Mouse (Mus musculus) C2C12 (cell line): ENCODE data around the gene Hoxb8.

Source experiments
- CEBPB ChIP-seq: IDR thresholded peaks from one replicate; pipeline ENCODE4 v1.6.1; 2011; ENCODE audit warnings: low read depth, mild to moderate bottlenecking, control low read depth, moderate library complexity
- CTCF ChIP-seq: IDR thresholded peaks from one replicate; pipeline ENCODE4 v1.5.1; 2011; ENCODE audit not compliant: control insufficient read depth, insufficient read depth, insufficient read length
- MYOD1 ChIP-seq: IDR thresholded peaks from one replicate; pipeline ENCODE4 v1.6.1; 2011; ENCODE audit warnings: low read depth; ENCODE audit not compliant: control insufficient read depth, insufficient read length
- MYOG ChIP-seq: IDR thresholded peaks from one replicate; pipeline ENCODE4 v1.6.1; 2011; ENCODE audit not compliant: control insufficient read depth, insufficient read length; ENCODE audit errors: extremely low read depth
- USF1 ChIP-seq: IDR thresholded peaks from one replicate; pipeline ENCODE4 v1.6.1; 2011; ENCODE audit warnings: low read depth, mild to moderate bottlenecking, control low read depth, moderate library complexity

DNA sequence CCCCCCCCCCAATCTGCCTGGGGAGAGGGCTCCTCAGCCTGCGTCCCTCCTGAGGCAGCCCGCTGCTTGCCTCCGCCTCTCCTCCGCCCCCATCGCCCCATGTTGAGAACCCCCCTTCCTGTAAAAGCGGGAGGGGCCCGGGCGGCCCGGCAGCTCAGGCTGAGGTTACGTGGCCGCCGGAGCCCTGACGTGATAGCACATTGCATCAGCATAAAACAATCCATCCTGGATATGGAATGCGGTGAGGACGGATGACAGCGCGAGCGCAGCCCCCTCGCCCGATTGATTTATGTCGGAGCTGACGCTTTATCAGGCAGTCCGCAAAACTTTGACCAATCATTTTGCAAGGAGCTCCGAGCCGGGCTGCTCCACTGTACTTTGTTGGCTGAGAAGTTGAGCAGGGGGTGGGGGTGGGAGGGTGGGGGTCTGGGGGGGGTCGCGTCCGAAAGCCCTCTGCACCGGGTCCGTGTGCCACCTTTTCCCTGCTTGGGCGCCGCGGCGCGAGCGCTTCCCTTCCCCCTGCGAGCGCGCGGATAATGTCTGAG is 10.6 kb upstream of the Hoxb8 start, which contains the start of gene Hoxb9:
- TF ChIP-seq USF1: no peak
- no peak for TF ChIP-seq CTCF
- no peak for TF ChIP-seq CEBPB
- no peak for TF ChIP-seq MYOD1
- TF ChIP-seq MYOG: no peak
